Mouse (Mus musculus) CH12.LX (cell line): Measurements from ENCODE around the gene Fryl. TPM values are rescaled to one million over a fixed set of nuclear protein-coding genes. Genes with fewer than 3 reads are reported as not detected.

ENCODE experiments used
- DNase-seq: peaks from one replicate; pipeline ENCODE4 v3.0.0-alpha.2; 2013; ENCODE audit errors: extremely low read depth
- H3K27ac ChIP-seq: 2 replicates; pipeline ENCODE4 v1.5.1; 2012; ENCODE audit warnings: low read depth, mild to moderate bottlenecking, control low read depth, moderate library complexity; ENCODE audit not compliant: insufficient read depth
- H3K27me3 ChIP-seq: replicated peaks from 2 replicates; pipeline ENCODE3; 2012; ENCODE audit warnings: inconsistent platforms
- H3K36me3 ChIP-seq, 2 experiments: replicated peaks in 1 of 2; 2 replicates each; pipeline versions ENCODE3 to v1.6.1; 2012; ENCODE audit warnings: inconsistent platforms in 1 of 2, low read length in 1 of 2, mild to moderate bottlenecking in 1 of 2, mixed read lengths in 1 of 2, moderate library complexity in 1 of 2; ENCODE audit not compliant: control insufficient read depth in 1 of 2, insufficient read depth in 1 of 2
- H3K4me1 ChIP-seq, 2 experiments: 2 replicates each; pipeline ENCODE4 v1.6.1; 2012; ENCODE audit warnings: inconsistent platforms in 1 of 2, moderate library complexity in 1 of 2; ENCODE audit not compliant: insufficient read depth in 2 of 2, control insufficient read depth in 1 of 2
- H3K4me2 ChIP-seq: 2 replicates; pipeline ENCODE4 v1.6.1; 2012; ENCODE audit warnings: low read depth, mild to moderate bottlenecking, control low read depth; ENCODE audit not compliant: poor library complexity, insufficient read depth, severe bottlenecking
- H3K4me3 ChIP-seq, 3 experiments: fragments of 150-350 bp in 1 of 3; sonication (generic) in 1 of 3; replicated peaks in 1 of 3; 2 replicates each; pipeline versions ENCODE3 to v1.5.1; 2011 to 2012; ENCODE audit warnings: low read depth in 2 of 3, low read length in 2 of 3, mild to moderate bottlenecking in 2 of 3, moderate library complexity in 2 of 3, control low read depth in 1 of 3, improper control_type of control experiment in 1 of 3, inconsistent platforms in 1 of 3, mixed read lengths in 1 of 3; ENCODE audit not compliant: poor library complexity in 1 of 3
- H3K79me2 ChIP-seq: replicated peaks from 2 replicates; pipeline ENCODE4 v1.6.1; 2012; ENCODE audit warnings: mild to moderate bottlenecking, moderate library complexity; ENCODE audit not compliant: control insufficient read depth, poor library complexity, insufficient read depth, severe bottlenecking; ENCODE audit errors: extremely low read depth
- H3K9ac ChIP-seq: 2 replicates; pipeline ENCODE4 v1.6.1; 2012; ENCODE audit warnings: low read depth, mild to moderate bottlenecking, control low read depth, moderate library complexity; ENCODE audit not compliant: insufficient read depth
- H3K9me3 ChIP-seq: replicated peaks from 2 replicates; pipeline ENCODE3; 2012; ENCODE audit warnings: low read length, inconsistent platforms, mixed read lengths
- CHD1 ChIP-seq: IDR thresholded peaks from 2 replicates; pipeline ENCODE4 v1.6.1; 2012; ENCODE audit warnings: low read depth, low read length, improper control_type of control experiment, inconsistent platforms
- CHD2 ChIP-seq: IDR thresholded peaks from 2 replicates; pipeline ENCODE4 v1.6.1; 2011; ENCODE audit warnings: low read length, improper control_type of control experiment
- CTCF ChIP-seq, 2 experiments: IDR thresholded peaks in 1 of 2; conservative IDR thresholded peaks in 1 of 2; 2 replicates each; pipeline ENCODE4 v1.5.1; 2011 to 2012; ENCODE audit warnings: low read depth in 2 of 2, low read length in 2 of 2, improper control_type of control experiment in 1 of 2, inconsistent platforms in 1 of 2, mild to moderate bottlenecking in 1 of 2, moderate library complexity in 1 of 2
- E2F4 ChIP-seq: IDR thresholded peaks from 2 replicates; pipeline ENCODE4 v1.6.1; 2011; ENCODE audit warnings: low read depth, low read length, improper control_type of control experiment; ENCODE audit not compliant: insufficient replicate concordance
- ELF1 ChIP-seq: IDR thresholded peaks from 2 replicates; pipeline ENCODE4 v1.6.1; 2014; ENCODE audit warnings: low read depth, mild to moderate bottlenecking, inconsistent platforms, low read length, improper control_type of control experiment
- ETS1 ChIP-seq: conservative IDR thresholded peaks from 2 replicates; pipeline ENCODE4 v1.6.1; 2012; ENCODE audit warnings: low read depth, mild to moderate bottlenecking, inconsistent platforms, low read length, improper control_type of control experiment, moderate library complexity
- JUN ChIP-seq: IDR thresholded peaks from 2 replicates; pipeline ENCODE4 v1.6.1; 2011; ENCODE audit warnings: low read depth, mild to moderate bottlenecking, low read length, improper control_type of control experiment, moderate library complexity; ENCODE audit not compliant: insufficient read depth
- KAT2A ChIP-seq: IDR thresholded peaks from 2 replicates; pipeline ENCODE4 v1.6.1; 2012; ENCODE audit warnings: low read length, improper control_type of control experiment, inconsistent platforms; ENCODE audit not compliant: insufficient replicate concordance
- MAX ChIP-seq: IDR thresholded peaks from 2 replicates; pipeline ENCODE4 v1.6.1; 2011; ENCODE audit warnings: low read length, improper control_type of control experiment
- MAZ ChIP-seq: IDR thresholded peaks from 2 replicates; pipeline ENCODE4 v1.6.1; 2012; ENCODE audit warnings: low read depth, mild to moderate bottlenecking, inconsistent platforms, low read length, improper control_type of control experiment, moderate library complexity
- MXI1 ChIP-seq: IDR thresholded peaks from 2 replicates; pipeline ENCODE4 v1.6.1; 2011; ENCODE audit warnings: mild to moderate bottlenecking, low read depth, low read length, improper control_type of control experiment
- MYC ChIP-seq: IDR thresholded peaks from 2 replicates; pipeline ENCODE4 v1.6.1; 2011; ENCODE audit warnings: low read depth, mild to moderate bottlenecking, improper control_type of control experiment, low read length
- NELFE ChIP-seq: IDR thresholded peaks from 2 replicates; pipeline ENCODE4 v1.6.1; 2011; ENCODE audit warnings: low read depth, low read length, improper control_type of control experiment
- POLR2A ChIP-seq: IDR thresholded peaks from 2 replicates; pipeline ENCODE4 v1.6.1; 2011; ENCODE audit warnings: low read depth, mild to moderate bottlenecking, improper control_type of control experiment, low read length
- RAD21 ChIP-seq: IDR thresholded peaks from 2 replicates; pipeline ENCODE4 v1.6.1; 2011; ENCODE audit warnings: low read depth, mild to moderate bottlenecking, low read length, improper control_type of control experiment, moderate library complexity
- RCOR1 ChIP-seq: conservative IDR thresholded peaks from 2 replicates; pipeline ENCODE4 v1.6.1; 2012; ENCODE audit warnings: low read depth, mild to moderate bottlenecking, inconsistent platforms, low read length, improper control_type of control experiment
- UBTF ChIP-seq: IDR thresholded peaks from 2 replicates; pipeline ENCODE4 v1.6.1; 2012; ENCODE audit warnings: low read depth, mild to moderate bottlenecking, inconsistent platforms, low read length, improper control_type of control experiment, moderate library complexity
- USF2 ChIP-seq: conservative IDR thresholded peaks from 2 replicates; pipeline ENCODE4 v1.6.1; 2011; ENCODE audit warnings: low read depth, low read length, improper control_type of control experiment
- ZC3H11A ChIP-seq: IDR thresholded peaks from 2 replicates; pipeline ENCODE4 v1.6.1; 2012; ENCODE audit warnings: low read depth, mild to moderate bottlenecking, inconsistent platforms, low read length, improper control_type of control experiment
- ZKSCAN1 ChIP-seq: IDR thresholded peaks from 2 replicates; pipeline ENCODE4 v1.6.1; 2012; ENCODE audit warnings: low read depth, inconsistent platforms, low read length, improper control_type of control experiment, borderline replicate concordance
- dilution Hi-C: fragments of 300-500 bp; cut with MboI; formaldehyde crosslinking; loops from 2 replicates; pipeline ENCODE4 v1.14.3; 2020; ENCODE audit warnings: low sequenced_read_pairs; ENCODE audit not compliant: extremely low pct_unique_long_range_greater_than_20kb, extremely low pct_ligation_motif_present
- in situ Hi-C: fragments of 300-500 bp; cut with MboI; formaldehyde crosslinking; loops from 3 replicates; pipeline ENCODE4 v1.14.3; 2019; ENCODE audit warnings: low sequenced_read_pairs, low pct_ligation_motif_present, low pct_unique_long_range_greater_than_20kb, mixed read lengths
- polyA plus RNA-seq: library from polyadenylated mRNA; unstranded; fragments of >175 nt; gene quantifications from 2 replicates; pipeline ENCODE4 v1.2.1, GENCODE M21; 2012; ENCODE audit warnings: low read depth; ENCODE audit not compliant: insufficient read length
- total RNA-seq, 2 experiments: library from RNA; depleted of rRNA; stranded (reverse); fragments of 300-350 nt in 1 of 2; fragments of >200 nt in 1 of 2; gene quantifications; 2 replicates each; pipeline ENCODE4 v1.2.3; 2012 to 2014

The Fryl gene
- total and polyA plus RNA-seq, 3 experiments, result 23.2 to 38.4 (median 31.3) TPM

GRCm38 (mm10) chr5:73119969-73120725, 136.3 kb downstream of the Fryl start:
- H3K27ac ChIP-seq, result no peak overlapping the region
- H3K4me3 ChIP-seq, result no peak overlapping the region
- no peaks in the 10 kb centered on the region for H3K4me1 ChIP-seq
- peaks cover 17 to 74% of the 10 kb centered on the region in 2 experiments for H3K36me3 ChIP-seq
- TF ChIP-seq RCOR1 (no peak), RAD21 (no peak), USF2 (no peak), KAT2A (no peak), CTCF (conservative IDR thresholded peaks at IDR 0.05 in 1 of 2, IDR thresholded peaks at IDR 0.05 in 1 of 2; ENCODE audit: low read depth in 2 of 2, low read length in 2 of 2) (no peak), MAX (no peak), ELF1 (no peak), ZC3H11A (no peak), E2F4 (no peak), ZKSCAN1 (no peak)
- DNase-seq, result no peak
- in situ Hi-C loops, result no loop called here
- no peaks in the 10 kb centered on the region for H3K9me3 ChIP-seq
- H3K79me2 ChIP-seq, result no peaks in the 10 kb centered on the region
- no peak overlapping the region for H3K4me2 ChIP-seq
- H3K9ac ChIP-seq, result no peak overlapping the region
- dilution Hi-C loops, result no loop called here
- no peaks in the 10 kb centered on the region for H3K27me3 ChIP-seq

- DNase-seq, result no peak
- H3K4me2 ChIP-seq, result no peak overlapping the region
- no peak overlapping the region for H3K27ac ChIP-seq
- no peaks in the 10 kb centered on the region for H3K9me3 ChIP-seq
- TF ChIP-seq JUN (no peak), ETS1 (no peak), NELFE (no peak), E2F4 (no peak), UBTF (no peak), CHD1 (no peak), POLR2A (no peak), MAZ (no peak), MXI1 (no peak), KAT2A (no peak), MYC (no peak), CHD2 (no peak)
- H3K27me3 ChIP-seq, result no peaks in the 10 kb centered on the region
- peaks cover 17 to 74% of the 10 kb centered on the region in 2 experiments for H3K36me3 ChIP-seq
- in situ Hi-C loops (no loop called here), dilution Hi-C loops (no loop called here)
- H3K4me3 ChIP-seq, result no peak overlapping the region
- no peak overlapping the region for H3K9ac ChIP-seq
- H3K4me1 ChIP-seq, result no peaks in the 10 kb centered on the region
- H3K79me2 ChIP-seq, result no peaks in the 10 kb centered on the region
Measured at GRCm38 (mm10) chr5:73119524-73119923, 136.9 kb downstream of the Fryl start.
